Mouse (Mus musculus): ENCODE data around the gene Gm4894. TPM values are rescaled to one million over a fixed set of nuclear protein-coding genes. Genes with fewer than 3 reads are reported as not detected.

Gm4894 gene
- not detected for polyA plus RNA-seq (2017; shearing (Covaris generic))

GRCm38 (mm10) chr9:49250231-49250630 lies at the start of gene Gm4894:
Gene Gm4894, plus strand, starts transcription at chr9:49250531.

Other genes starting within 250 kb of the Gm4894 start
- gene Zw10, start 194.9 kb upstream of the Gm4894 start, polyA plus RNA-seq (2017; shearing (Covaris generic)), result 50.9 TPM
- gene Tmprss5, start 169.3 kb upstream of the Gm4894 start, polyA plus RNA-seq (2017; shearing (Covaris generic)), result not detected
- gene Drd2, start 90.1 kb downstream of the Gm4894 start, polyA plus RNA-seq (2017; shearing (Covaris generic)), result not detected
- not detected for gene Ankk1, start 176.5 kb downstream of the Gm4894 start, polyA plus RNA-seq (2017; shearing (Covaris generic))
- gene Ttc12, start 235.7 kb downstream of the Gm4894 start, polyA plus RNA-seq (2017; shearing (Covaris generic)), result not detected